Mouse (Mus musculus) hindlimb bud, embryonic 11.5 days (tissue): ENCODE data around the gene Thbs3.
A peak's percentile ranks its signal among the peaks of the same experiment; 100 is the strongest.

ENCODE experiments used
- DNase-seq: peaks from one replicate; pipeline ENCODE4 v3.0.0-alpha.2; 2012; ENCODE audit warnings: low read depth, low spot score; ENCODE audit errors: extremely low spot score

The Thbs3 gene

GRCm38 (mm10) chr3:89214681-89215411 lies at the start of gene Thbs3:
Thbs3 (plus strand) TSS chr3:89215180.
- no peak for DNase-seq

GRCm38 (mm10) chr3:89165268-89165870 lies 49.6 kb upstream of the Thbs3 start:
- DNase-seq: no peak

- DNase-seq: no peak
Measured at GRCm38 (mm10) chr3:89166945-89167344, 48.0 kb upstream of the Thbs3 start.

- no peak for DNase-seq
Measured at GRCm38 (mm10) chr3:89174844-89175243, 40.1 kb upstream of the Thbs3 start.

- DNase-seq: no peak
Measured at GRCm38 (mm10) chr3:89175544-89175943, 39.4 kb upstream of the Thbs3 start.

GRCm38 (mm10) chr3:89176421-89176820 lies 38.6 kb upstream of the Thbs3 start:
- DNase-seq: no peak

GRCm38 (mm10) chr3:89177242-89178106 lies 37.5 kb upstream of the Thbs3 start, which contains the start of gene Scamp3:
Scamp3 (plus strand) TSS chr3:89177473.
- DNase-seq: peak; percentile 91

- DNase-seq: no peak
Measured at GRCm38 (mm10) chr3:89178107-89178385, 36.9 kb upstream of the Thbs3 start.

- no peak for DNase-seq
Measured at GRCm38 (mm10) chr3:89179056-89179455, 35.9 kb upstream of the Thbs3 start.

- DNase-seq: no peak
Measured at GRCm38 (mm10) chr3:89181749-89182500, 33.1 kb upstream of the Thbs3 start.

GRCm38 (mm10) chr3:89182531-89183057 lies 32.4 kb upstream of the Thbs3 start:
- DNase-seq: no peak

GRCm38 (mm10) chr3:89183058-89183958 lies 31.7 kb upstream of the Thbs3 start, which contains the start of gene Fam189b:
Fam189b (plus strand) TSS chr3:89183143.
- DNase-seq: no peak

- no peak for DNase-seq
Measured at GRCm38 (mm10) chr3:89183959-89184315, 31.0 kb upstream of the Thbs3 start.

- no peak for DNase-seq
Measured at GRCm38 (mm10) chr3:89187197-89187596, 27.8 kb upstream of the Thbs3 start.

- no peak for DNase-seq
Measured at GRCm38 (mm10) chr3:89187690-89188477, 27.1 kb upstream of the Thbs3 start.

- DNase-seq: no peak
Measured at GRCm38 (mm10) chr3:89188478-89188875, 26.5 kb upstream of the Thbs3 start.

GRCm38 (mm10) chr3:89190436-89190835 lies 24.5 kb upstream of the Thbs3 start:
- no peak for DNase-seq

- no peak for DNase-seq
Measured at GRCm38 (mm10) chr3:89193351-89193750, 21.6 kb upstream of the Thbs3 start.

GRCm38 (mm10) chr3:89193853-89194252 lies 21.1 kb upstream of the Thbs3 start:
- no peak for DNase-seq
